Mouse (Mus musculus) testis, adult 2 months (tissue): ENCODE results near the gene Entpd1. TPM values are rescaled to one million over a fixed set of nuclear protein-coding genes. Genes with fewer than 3 reads are reported as not detected.

Source experiments
- H3K27ac ChIP-seq: fragments of 200-500 bp; 2 replicates; pipeline ENCODE4 v1.5.1; 2012; ENCODE audit warnings: low read depth, low read length; ENCODE audit not compliant: control insufficient read depth, insufficient read depth
- H3K27me3 ChIP-seq: fragments of 200-500 bp; 2 replicates; pipeline ENCODE4 v1.6.1; 2012; ENCODE audit warnings: mild to moderate bottlenecking, low read length, moderate library complexity; ENCODE audit not compliant: control insufficient read depth, insufficient read depth
- H3K36me3 ChIP-seq: fragments of 200-500 bp; 2 replicates; pipeline ENCODE4 v1.6.1; 2012; ENCODE audit warnings: mild to moderate bottlenecking, low read length; ENCODE audit not compliant: control insufficient read depth, insufficient read depth
- H3K4me1 ChIP-seq: fragments of 200-500 bp; 2 replicates; pipeline ENCODE4 v1.6.1; 2012; ENCODE audit warnings: low read length; ENCODE audit not compliant: control insufficient read depth, insufficient read depth
- H3K4me3 ChIP-seq: fragments of 200-500 bp; 2 replicates; pipeline ENCODE4 v1.5.1; 2012; ENCODE audit warnings: low read depth, mild to moderate bottlenecking, low read length, moderate library complexity, mixed read lengths; ENCODE audit not compliant: control insufficient read depth
- CTCF ChIP-seq: fragments of 200-500 bp; IDR thresholded peaks from 2 replicates; pipeline ENCODE4 v1.5.1; 2012; ENCODE audit warnings: low read depth, mild to moderate bottlenecking, inconsistent platforms, low read length, moderate library complexity; ENCODE audit not compliant: control insufficient read depth, insufficient read depth, insufficient replicate concordance
- POLR2A ChIP-seq: fragments of 200-500 bp; IDR thresholded peaks from 2 replicates; pipeline ENCODE4 v1.6.1; 2012; ENCODE audit warnings: low read depth, mild to moderate bottlenecking, inconsistent platforms, low read length, moderate library complexity; ENCODE audit not compliant: control insufficient read depth
- polyA plus RNA-seq: library from polyadenylated mRNA; depleted of rRNA; stranded (reverse); fragments of >200 nt; gene quantifications from 2 replicates; pipeline ENCODE4 v1.2.3, GENCODE M21; 2012

Entpd1 gene
- polyA plus RNA-seq, 1 experiment = 41.4 TPM

GRCm38 (mm10) chr19:40658281-40658680, 46.1 kb downstream of the Entpd1 start:
- no peaks in the 10 kb centered on the region for H3K27me3 ChIP-seq
- no peak overlapping the region for H3K4me3 ChIP-seq
- no peak overlapping the region for H3K27ac ChIP-seq
- no peaks in the 10 kb centered on the region for H3K36me3 ChIP-seq
- TF ChIP-seq POLR2A = no peak
- no peak for TF ChIP-seq CTCF
- no peaks in the 10 kb centered on the region for H3K4me1 ChIP-seq

GRCm38 (mm10) chr19:40658935-40659334, 46.8 kb downstream of the Entpd1 start:
- no peak overlapping the region; the same call in 1 of the 2 replicates for H3K27ac ChIP-seq
- H3K4me1 ChIP-seq = no peaks in the 10 kb centered on the region
- no peaks in the 10 kb centered on the region for H3K27me3 ChIP-seq
- no peak overlapping the region for H3K4me3 ChIP-seq
- TF ChIP-seq CTCF = no peak
- TF ChIP-seq POLR2A = no peak
- H3K36me3 ChIP-seq = no peaks in the 10 kb centered on the region

GRCm38 (mm10) chr19:40659651-40660478, 47.7 kb downstream of the Entpd1 start:
- H3K27me3 ChIP-seq = no peaks in the 10 kb centered on the region
- TF ChIP-seq POLR2A (no peak), CTCF (no peak)
- no peaks in the 10 kb centered on the region for H3K4me1 ChIP-seq
- H3K27ac ChIP-seq = peak overlapping the region; percentile 69
- H3K36me3 ChIP-seq = no peaks in the 10 kb centered on the region
- H3K4me3 ChIP-seq = peak overlapping the region; percentile 20

GRCm38 (mm10) chr19:40660510-40660909, 48.3 kb downstream of the Entpd1 start:
- Histone ChIP-seq H3K36me3 (no peaks in the 10 kb centered on the region), H3K27ac (peak overlapping the region; percentile 69), H3K27me3 (no peaks in the 10 kb centered on the region), H3K4me3 (peak overlapping the region; percentile 20), H3K4me1 (no peaks in the 10 kb centered on the region)
- no peak for TF ChIP-seq CTCF
- no peak for TF ChIP-seq POLR2A

- TF ChIP-seq POLR2A (no peak), CTCF (no peak)
- H3K36me3 ChIP-seq = no peaks in the 10 kb centered on the region
- H3K4me1 ChIP-seq = no peaks in the 10 kb centered on the region
- peak overlapping the region; percentile 69 for H3K27ac ChIP-seq
- H3K4me3 ChIP-seq = no peak overlapping the region; the same call in 1 of the 2 replicates
- no peaks in the 10 kb centered on the region for H3K27me3 ChIP-seq
Measured at GRCm38 (mm10) chr19:40661108-40661507, 48.9 kb downstream of the Entpd1 start.

GRCm38 (mm10) chr19:40661874-40662273, 49.7 kb downstream of the Entpd1 start:
- Histone ChIP-seq H3K4me1 (no peaks in the 10 kb centered on the region), H3K27me3 (no peaks in the 10 kb centered on the region), H3K4me3 (no peak overlapping the region), H3K27ac (0 out of 2 replicates have a peak overlapping the region, but pooled peaks have one; percentile 15), H3K36me3 (no peaks in the 10 kb centered on the region)
- TF ChIP-seq CTCF (no peak), POLR2A (no peak)

GRCm38 (mm10) chr19:40662727-40663126, 50.6 kb downstream of the Entpd1 start:
- Histone ChIP-seq H3K4me3 (no peak overlapping the region), H3K4me1 (no peaks in the 10 kb centered on the region), H3K27me3 (no peaks in the 10 kb centered on the region), H3K27ac (no peak overlapping the region), H3K36me3 (no peaks in the 10 kb centered on the region)
- TF ChIP-seq CTCF (no peak), POLR2A (no peak)

GRCm38 (mm10) chr19:40665778-40666177, 53.6 kb downstream of the Entpd1 start:
- Histone ChIP-seq H3K4me1 (no peaks in the 10 kb centered on the region), H3K27me3 (no peaks in the 10 kb centered on the region), H3K4me3 (no peak overlapping the region), H3K36me3 (no peaks in the 10 kb centered on the region), H3K27ac (no peak overlapping the region)
- TF ChIP-seq POLR2A = no peak
- no peak for TF ChIP-seq CTCF
